Mouse (Mus musculus): ENCODE measurements around the gene Srebf1. TPM values are rescaled to one million over a fixed set of nuclear protein-coding genes. Genes with fewer than 3 reads are reported as not detected.

Gene Srebf1
- 10 to 100 TPM; 48.6 to 53.1 TPM for total RNA-seq (2021)
- long read RNA-seq, experiment 1, full-length matches to known transcripts = 17 of 38 reads
- long read RNA-seq, experiment 1, partial matches to known transcripts = 6 of 38 reads
- long read RNA-seq, experiment 1, other reads (novel, unspliced or antisense) = 15 of 38 reads
- long read RNA-seq, experiment 2, full-length matches to known transcripts = 28 of 81 reads
- long read RNA-seq, experiment 2, partial matches to known transcripts = 12 of 81 reads
- long read RNA-seq, experiment 2, other reads (novel, unspliced or antisense) = 41 of 81 reads

DNA sequence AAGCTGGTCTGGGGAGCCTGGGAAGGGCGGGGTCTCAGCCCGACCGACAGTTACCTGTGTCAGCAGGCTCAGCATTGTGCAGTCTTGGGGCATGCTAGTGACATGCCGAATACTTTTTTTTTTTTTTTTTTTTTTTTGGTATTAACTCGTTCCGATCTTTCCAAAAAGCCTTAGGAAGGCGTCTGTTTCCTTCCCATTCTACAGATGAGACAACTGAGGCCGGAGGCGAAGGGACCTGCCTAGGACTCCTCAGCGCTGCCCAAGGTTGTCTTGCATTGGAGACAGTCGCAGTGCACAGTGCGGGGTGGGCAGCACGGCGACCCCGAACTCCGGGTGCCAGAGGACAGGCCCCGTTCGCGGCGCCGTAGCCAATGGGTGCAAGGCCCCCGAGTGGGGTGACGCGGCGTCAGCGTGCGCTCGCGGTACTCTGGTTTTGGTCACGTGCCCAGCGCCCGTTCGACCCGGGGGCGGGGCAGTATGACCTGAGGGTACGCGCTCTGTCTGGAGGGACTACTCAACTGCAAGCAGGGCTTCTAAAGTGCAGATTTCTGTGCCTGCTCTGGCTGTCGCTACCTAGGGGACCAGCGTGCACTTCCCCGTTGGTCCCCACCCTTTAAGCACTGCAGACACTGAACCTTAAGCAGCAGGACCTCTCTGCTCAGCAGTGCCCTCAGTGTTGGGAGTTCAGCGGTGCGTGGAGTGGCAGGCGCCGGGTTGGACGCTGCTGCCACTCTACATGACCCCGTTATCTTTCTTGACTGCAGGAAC lies at the start of gene Srebf1:
Gene Srebf1 (minus strand): TSS at position 113 of the 768 bp plus-strand sequence.
- peak; percentile 76 to 83 for DNase-seq (ENCODE audit: low spot score in 2 of 2)

GRCm38 (mm10) chr11:60268563-60268962 lies 46.2 kb upstream of the Srebf1 start:
- no peak for DNase-seq (ENCODE audit: low spot score in 2 of 2)

DNA sequence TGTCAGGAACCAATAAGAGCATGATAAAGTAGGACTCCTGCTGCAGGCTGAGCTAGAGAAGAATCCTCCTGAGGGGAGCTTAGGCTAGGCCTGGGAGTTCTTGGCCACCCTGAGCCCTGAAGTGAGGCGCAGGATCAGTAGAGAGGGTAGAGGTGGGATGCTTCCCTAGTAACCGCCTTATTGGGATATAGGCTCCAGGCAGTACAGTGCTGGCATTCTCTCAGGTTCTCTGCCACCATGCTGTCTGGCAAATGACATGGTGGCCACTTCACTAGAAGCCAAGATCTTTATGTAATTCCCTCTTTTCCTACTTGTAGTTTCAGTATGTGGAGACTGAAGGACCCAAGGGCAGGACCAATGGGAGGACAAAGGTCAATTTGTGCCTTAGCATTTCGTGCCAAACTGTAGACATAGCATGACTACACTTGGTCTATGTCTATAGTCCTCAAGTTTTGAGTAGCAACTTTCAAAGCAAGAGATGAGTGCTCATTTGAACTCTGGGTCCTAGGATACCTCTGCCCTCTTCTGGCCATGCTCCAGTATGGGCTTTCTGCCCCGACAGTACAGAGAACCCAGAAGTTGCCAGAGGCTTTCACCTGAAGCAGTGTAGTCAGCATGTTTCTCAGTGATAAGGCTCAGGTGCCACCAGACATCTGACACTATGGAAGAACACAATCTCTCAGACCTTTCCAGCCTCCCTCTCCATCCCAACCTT lies 43.0 kb upstream of the Srebf1 start:
- DNase-seq (ENCODE audit: low spot score in 2 of 2) = no peak

DNA sequence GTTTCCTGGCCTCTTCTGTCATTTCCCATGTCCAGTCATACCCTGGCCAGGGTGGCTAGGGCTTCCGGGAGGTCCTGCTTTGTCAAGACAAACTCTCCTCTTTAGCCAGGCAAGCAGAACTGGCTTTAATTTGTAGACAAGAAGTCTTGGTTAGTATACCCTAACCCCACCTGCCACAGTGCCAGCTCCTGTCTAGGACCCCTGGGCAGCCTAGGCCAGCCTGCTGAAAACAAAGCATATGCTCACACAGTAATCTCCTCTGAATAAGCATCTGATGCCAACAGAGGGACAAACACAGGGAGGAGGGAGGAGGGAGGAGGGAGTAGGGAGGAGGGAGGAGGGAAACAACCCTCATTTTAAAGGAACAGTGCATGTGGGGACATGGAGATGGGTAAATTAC lies 42.3 kb upstream of the Srebf1 start:
- no peak for DNase-seq (ENCODE audit: low spot score in 2 of 2)

DNA sequence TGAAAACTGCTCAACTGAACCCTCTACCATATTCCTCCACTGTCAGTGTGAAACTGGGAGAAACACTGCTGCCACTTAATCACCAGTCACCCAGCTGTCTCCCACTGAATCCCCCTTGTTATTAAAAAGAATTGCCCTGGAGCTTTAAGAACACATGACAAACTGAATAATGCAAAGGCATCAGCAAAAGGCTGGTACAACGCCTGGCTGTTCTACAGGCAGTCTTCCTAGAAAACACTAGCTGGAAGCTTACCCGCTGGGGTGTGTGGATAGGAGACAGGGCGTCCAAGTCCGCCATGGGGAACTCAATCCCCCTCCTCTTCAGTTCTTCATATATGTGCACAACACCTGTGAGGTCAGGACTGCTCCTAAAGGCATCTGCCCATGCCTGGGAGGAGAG lies 40.0 kb upstream of the Srebf1 start:
- no peak for DNase-seq (ENCODE audit: low spot score in 2 of 2)

DNA sequence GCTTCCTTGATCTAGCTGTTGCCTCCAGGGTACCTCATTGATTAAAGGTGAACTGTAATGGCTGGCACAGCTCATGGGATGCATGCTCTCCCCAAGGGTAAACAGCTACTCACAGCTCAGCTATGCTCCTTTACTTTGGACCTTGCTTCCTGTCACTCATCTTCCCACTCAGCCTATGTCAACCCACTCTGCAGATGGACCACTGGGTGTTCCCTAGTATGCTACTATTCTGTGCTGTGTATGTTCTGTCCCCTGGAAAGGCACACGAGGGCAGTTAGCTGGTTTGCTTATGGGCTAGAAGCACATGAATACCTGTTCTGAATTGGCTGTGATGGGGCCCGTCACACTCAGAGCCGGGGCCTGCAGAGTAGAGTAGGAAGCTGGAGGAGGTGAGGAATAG lies 38.4 kb upstream of the Srebf1 start:
- DNase-seq (ENCODE audit: low spot score in 2 of 2) = no peak

DNA sequence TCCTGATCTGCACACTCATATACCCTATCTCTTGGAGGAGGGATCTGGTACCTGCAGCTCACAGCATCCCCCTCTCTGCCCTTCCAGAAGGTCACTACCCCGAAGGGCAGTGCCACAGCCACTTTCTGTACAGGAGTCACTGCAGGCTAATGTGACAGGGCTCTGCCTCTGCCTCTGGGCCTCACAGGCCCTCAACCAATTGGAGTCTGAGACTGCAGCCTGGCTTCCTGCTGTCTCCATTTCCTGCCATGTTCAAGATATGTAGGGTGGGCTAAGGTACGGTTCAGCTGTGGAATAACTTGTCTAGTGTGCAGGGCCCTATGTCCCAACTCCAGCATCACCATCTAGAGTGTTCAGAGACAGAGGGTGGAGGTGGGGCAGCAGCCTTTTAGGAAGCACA lies 35.3 kb upstream of the Srebf1 start:
- no peak for DNase-seq (ENCODE audit: low spot score in 2 of 2)

GRCm38 (mm10) chr11:60256713-60257112 lies 34.3 kb upstream of the Srebf1 start:
- DNase-seq (ENCODE audit: low spot score in 2 of 2) = no peak

DNA sequence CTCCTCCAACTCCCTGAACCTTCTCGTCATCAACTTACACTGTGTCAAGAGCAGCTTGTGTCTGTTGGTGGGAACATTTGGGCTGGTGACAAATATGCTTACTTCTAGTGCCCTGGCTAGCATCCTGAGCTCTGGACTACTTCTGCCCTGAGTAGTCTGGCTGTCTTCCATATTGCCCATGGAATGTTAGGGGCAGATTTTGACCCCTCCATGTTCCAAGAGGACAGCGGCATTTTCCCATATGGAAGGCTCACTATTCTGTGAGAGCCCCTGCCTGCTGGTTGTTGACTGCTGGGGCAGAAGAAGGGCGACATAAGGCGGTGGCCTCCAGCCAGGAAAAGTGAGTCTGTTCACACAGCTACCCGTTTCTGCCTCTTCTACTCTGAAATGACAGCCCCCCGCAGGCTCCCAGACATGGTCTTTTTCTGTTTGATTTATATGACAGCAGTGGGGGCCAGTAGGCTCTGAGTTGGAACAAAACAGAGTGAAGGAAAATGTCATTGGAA lies 33.8 kb upstream of the Srebf1 start:
- DNase-seq (ENCODE audit: low spot score in 2 of 2) = no peak

DNA sequence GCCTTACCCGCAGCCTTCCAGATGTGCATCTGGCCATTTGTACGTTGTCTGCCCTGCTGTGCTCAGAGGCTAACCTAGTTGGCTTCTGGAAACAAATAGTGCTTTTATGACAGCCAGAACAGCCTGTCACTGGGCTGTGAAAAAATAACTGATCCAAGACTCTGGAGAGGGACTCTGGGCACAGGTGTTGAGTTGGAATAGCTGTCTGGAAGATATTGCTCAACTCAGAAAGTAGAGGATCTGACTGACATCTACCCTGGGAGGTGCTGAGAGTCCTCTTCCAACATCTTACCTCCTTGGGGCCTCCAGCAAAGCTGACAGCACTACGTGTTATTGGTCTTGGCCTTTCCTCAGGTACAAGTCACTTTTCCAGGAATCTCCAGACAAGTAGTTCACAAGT lies 33.3 kb upstream of the Srebf1 start:
- no peak for DNase-seq (ENCODE audit: low spot score in 2 of 2)

DNA sequence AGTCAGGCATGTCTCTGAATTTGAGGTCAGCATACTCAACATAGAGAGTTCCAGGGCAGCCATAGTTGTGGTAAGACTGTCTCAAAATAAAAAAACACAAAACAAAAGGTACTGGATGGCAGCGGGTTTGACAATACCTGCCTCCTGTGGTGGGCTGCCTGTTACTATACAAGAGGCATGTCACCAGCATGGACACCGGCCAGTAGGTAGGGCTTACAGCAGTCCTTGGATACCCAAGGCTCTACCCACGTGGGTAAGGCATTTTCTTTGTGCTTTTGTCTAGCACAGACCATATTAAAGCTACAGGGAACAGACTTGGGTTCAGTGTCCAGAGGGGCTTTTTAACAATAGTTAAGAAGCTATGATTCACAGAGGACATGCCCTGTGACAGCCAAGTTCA lies 32.8 kb upstream of the Srebf1 start:
- no peak for DNase-seq (ENCODE audit: low spot score in 2 of 2)

DNA sequence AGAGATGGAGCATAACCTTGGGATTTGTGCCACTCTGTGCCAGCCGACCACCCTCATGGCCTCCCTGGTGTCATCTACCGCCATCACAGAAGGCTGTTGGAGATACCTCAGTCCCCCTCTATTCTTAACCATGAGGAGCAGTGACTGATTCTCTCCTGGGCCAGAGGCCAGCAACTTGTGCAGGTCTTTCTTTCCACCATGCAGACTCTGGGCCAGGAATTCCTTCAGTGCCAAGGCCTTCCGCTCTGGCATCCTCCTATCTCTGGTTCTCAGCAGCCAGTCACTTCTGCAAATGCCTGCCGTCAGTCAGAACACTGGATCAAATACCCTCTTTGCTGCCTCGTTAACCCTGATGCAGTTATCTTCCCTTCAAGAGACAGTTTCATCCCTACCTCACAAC lies 31.9 kb upstream of the Srebf1 start:
- DNase-seq (ENCODE audit: low spot score in 2 of 2) = no peak

- no peak for DNase-seq (ENCODE audit: low spot score in 2 of 2)
Observed at GRCm38 (mm10) chr11:60253546-60253945, 31.2 kb upstream of the Srebf1 start.

- DNase-seq (ENCODE audit: low spot score in 2 of 2) = peak in 1 of 2 experiments; percentile 40
Observed at GRCm38 (mm10) chr11:60250971-60251643, 28.7 kb upstream of the Srebf1 start.

DNA sequence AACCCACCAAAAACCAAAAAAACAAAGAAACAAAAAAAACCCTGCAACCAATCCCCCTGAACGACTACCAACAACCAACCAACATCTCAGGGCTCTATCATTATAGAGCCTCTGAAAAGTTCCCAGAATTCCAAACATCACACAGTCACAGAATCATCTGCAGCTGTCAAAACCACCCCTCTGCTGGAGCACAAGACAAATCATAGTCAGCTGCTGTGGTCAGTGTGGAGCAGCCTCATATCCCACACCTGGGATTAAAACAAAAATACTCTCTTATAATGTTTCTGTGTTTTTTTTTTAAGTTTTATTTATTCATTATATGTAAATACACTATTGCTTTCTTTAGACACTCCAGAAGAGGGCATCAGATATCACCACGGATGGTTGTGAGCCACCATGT lies 27.5 kb upstream of the Srebf1 start:
- no peak for DNase-seq (ENCODE audit: low spot score in 2 of 2)

GRCm38 (mm10) chr11:60248596-60249404 lies 26.4 kb upstream of the Srebf1 start:
- DNase-seq (ENCODE audit: low spot score in 2 of 2) = no peak

GRCm38 (mm10) chr11:60247753-60248550 lies 25.6 kb upstream of the Srebf1 start:
- no peak for DNase-seq (ENCODE audit: low spot score in 2 of 2)

GRCm38 (mm10) chr11:60246077-60246476 lies 23.7 kb upstream of the Srebf1 start:
- DNase-seq (ENCODE audit: low spot score in 2 of 2) = no peak

DNA sequence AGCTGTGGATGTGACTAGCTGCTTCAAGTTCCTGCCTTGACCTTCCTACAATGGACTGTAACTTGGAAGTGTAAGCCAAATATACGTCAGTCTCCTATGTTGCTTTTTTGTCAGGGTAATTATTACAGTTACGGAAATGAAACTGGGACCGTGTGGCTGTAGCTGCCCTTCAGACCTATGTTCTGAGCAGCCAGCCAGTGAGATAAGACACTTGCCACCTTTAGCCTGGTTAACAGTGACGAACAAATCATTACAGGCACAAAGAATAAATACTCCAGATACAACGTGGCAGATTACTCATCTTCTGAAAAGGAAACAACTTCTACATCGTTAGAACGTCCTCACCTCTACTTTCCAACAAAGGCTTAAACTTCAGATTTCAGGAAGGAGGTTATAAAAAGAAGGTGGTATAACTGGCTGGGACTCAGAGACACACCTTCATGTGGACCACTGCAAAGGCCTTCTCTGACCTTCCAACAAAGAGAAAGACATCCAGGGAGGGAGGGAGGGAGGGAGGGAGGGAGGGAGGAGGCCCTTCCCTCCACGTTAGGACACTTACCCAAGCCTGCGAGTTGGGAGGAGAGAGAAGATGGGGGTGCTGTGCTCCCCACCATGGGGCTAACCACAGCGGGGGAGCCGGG lies 22.2 kb upstream of the Srebf1 start:
- DNase-seq (ENCODE audit: low spot score in 2 of 2) = no peak

Data from gastrocnemius, postnatal 4 days (tissue).